Mouse (Mus musculus) brain, embryonic 14.5 days (tissue): ENCODE results near the gene 1700011L22Rik.

Experiments
- CTCF ChIP-seq: fragments of 200-500 bp; IDR thresholded peaks from 2 replicates; pipeline ENCODE4 v1.5.1; 2012; ENCODE audit warnings: inconsistent platforms, mild to moderate bottlenecking, moderate library complexity, borderline replicate concordance; ENCODE audit not compliant: insufficient read depth, insufficient read length; ENCODE audit errors: extremely low read depth
- POLR2A ChIP-seq: fragments of 200-500 bp; IDR thresholded peaks from 2 replicates; pipeline ENCODE4 v1.6.1; 2012; ENCODE audit warnings: mild to moderate bottlenecking, inconsistent platforms, borderline replicate concordance; ENCODE audit not compliant: poor library complexity, insufficient read depth, insufficient read length, severe bottlenecking; ENCODE audit errors: extremely low read depth

- TF ChIP-seq CTCF (no peak), POLR2A (no peak)
These were observed 26.1 kb downstream of the 1700011L22Rik start for GRCm38 (mm10) chr8:79222106-79222751.
